Mouse (Mus musculus) forebrain, postnatal 0 days (tissue): ENCODE measurements at regions not wholly inside any gene's neighbourhood (a gene's known extent, or its start where the extent isn't known, plus 50 kb on each side); places are given as distances from the start of the nearest gene placed in this dataset.

Experiments used
- ATAC-seq: fragments of 200-750 bp; cut with Nextera tagmentation; 2 replicates; pipeline ENCODE4 v1.8.0; 2017; ENCODE audit warnings: mild to moderate bottlenecking, moderate library complexity
- DNase-seq: peaks from one replicate; pipeline ENCODE4 v3.0.0-alpha.2; 2015
- H3K27ac ChIP-seq: fragments of 300-500 bp; sonication (generic); 2 replicates; pipeline ENCODE4 v1.5.1; 2014; ENCODE audit warnings: low read depth, mild to moderate bottlenecking, antibody characterized with exemption, low read length, moderate library complexity, mixed read lengths
- H3K27me3 ChIP-seq: fragments of 300-500 bp; sonication (generic); 2 replicates; pipeline ENCODE4 v1.6.1; 2014; ENCODE audit warnings: mild to moderate bottlenecking, low read length, mixed read lengths; ENCODE audit not compliant: insufficient read depth
- H3K36me3 ChIP-seq: fragments of 300-500 bp; sonication (generic); 2 replicates; pipeline ENCODE4 v1.6.1; 2014; ENCODE audit warnings: mild to moderate bottlenecking, moderate library complexity; ENCODE audit not compliant: insufficient read depth
- H3K4me1 ChIP-seq: fragments of 300-500 bp; sonication (generic); 2 replicates; pipeline ENCODE4 v1.6.1; 2014; ENCODE audit warnings: antibody characterized with exemption; ENCODE audit not compliant: insufficient read depth
- H3K4me2 ChIP-seq: fragments of 300-500 bp; sonication (generic); 2 replicates; pipeline ENCODE4 v1.6.1; 2014; ENCODE audit warnings: low read depth, mild to moderate bottlenecking, moderate library complexity
- H3K4me3 ChIP-seq: fragments of 300-500 bp; sonication (generic); 2 replicates; pipeline ENCODE4 v1.5.1; 2014; ENCODE audit warnings: low read depth, low read length, mixed read lengths
- H3K9ac ChIP-seq: fragments of 300-500 bp; sonication (generic); 2 replicates; pipeline ENCODE4 v1.6.1; 2014; ENCODE audit warnings: mild to moderate bottlenecking
- H3K9me3 ChIP-seq: fragments of 300-500 bp; sonication (generic); 2 replicates; pipeline ENCODE4 v1.6.1; 2016; ENCODE audit warnings: low read length
- CTCF ChIP-seq: sonication (generic); IDR thresholded peaks from 2 replicates; pipeline ENCODE4 v1.5.1; 2016; ENCODE audit warnings: antibody characterized with exemption, control low read depth, low read depth
- WGBS: fragments of 180-500 bp; shearing (Covaris S2); extraction: QIAGEN DNeasy Blood & Tissue Kit; methylation state at CpG from one replicate; pipeline ENCODE4 v1.1.7; 2014; 5-methylcytosine and 5-hydroxymethylcytosine counted together

DNA sequence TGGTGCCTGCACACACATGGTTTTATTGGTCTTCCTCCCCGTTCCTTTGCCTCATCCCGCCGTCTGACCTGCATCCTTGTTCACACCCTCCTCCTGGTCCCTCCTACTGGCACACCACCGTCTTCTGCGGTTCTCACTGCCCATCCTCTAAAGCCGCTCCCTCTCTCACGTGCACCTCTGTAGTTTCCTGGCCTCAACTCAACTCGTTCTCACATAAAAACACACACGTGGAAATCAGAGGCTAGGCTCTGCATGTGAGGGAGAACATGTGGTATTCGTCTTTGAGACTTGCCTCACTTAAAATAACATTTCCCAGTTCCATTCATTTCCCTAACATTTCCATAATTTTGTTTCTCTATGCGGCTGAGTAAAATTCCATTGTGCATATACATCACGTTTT is 69.5 kb downstream of the Aldh8a1 start:
- ATAC-seq, result peak; percentile 27; the same call in 1 of the 2 replicates

DNA sequence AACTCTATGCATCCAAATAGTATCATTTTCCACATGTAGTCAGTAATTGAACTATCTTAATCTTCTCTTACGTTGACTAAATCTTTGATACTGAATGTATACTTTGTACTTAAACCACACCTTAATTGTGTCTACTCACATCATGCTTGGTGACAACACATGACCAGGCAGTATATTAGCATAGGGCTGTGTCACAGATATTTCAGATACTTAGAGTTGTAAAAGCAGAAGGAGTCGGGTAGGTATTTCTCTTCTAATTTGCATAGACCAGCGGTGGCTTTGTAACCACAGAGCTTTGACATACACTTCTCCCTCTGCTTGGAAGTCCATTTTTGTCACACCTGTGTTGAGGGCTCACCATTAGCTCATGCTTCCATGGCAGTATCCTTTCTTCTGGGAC is 71.0 kb downstream of the Aldh8a1 start:
- TF ChIP-seq CTCF, result no peak
- Histone ChIP-seq H3K4me3 (no peak overlapping the region), H3K36me3 (no peaks in the 10 kb centered on the region), H3K9ac (no peak overlapping the region), H3K9me3 (no peaks in the 10 kb centered on the region), H3K4me1 (no peaks in the 10 kb centered on the region), H3K27me3 (no peaks in the 10 kb centered on the region), H3K4me2 (no peak overlapping the region), H3K27ac (no peak overlapping the region)
- ATAC-seq (no peak), DNase-seq (no peak)
- 81% methylated on average over 3 of the region's 3 CpGs for WGBS

More for the DNA sequence above, 69.5 kb downstream of the Aldh8a1 start:
- WGBS, result 68% methylated on average over 12 of the region's 12 CpGs
- TF ChIP-seq CTCF, result no peak
- no peaks in the 10 kb centered on the region for H3K36me3 ChIP-seq
- peak; percentile 10 for DNase-seq
- H3K4me1 ChIP-seq, result no peaks in the 10 kb centered on the region
- H3K9me3 ChIP-seq, result no peaks in the 10 kb centered on the region
- no peak overlapping the region for H3K9ac ChIP-seq
- H3K4me3 ChIP-seq, result no peak overlapping the region
- H3K27ac ChIP-seq, result no peak overlapping the region
- no peak overlapping the region for H3K4me2 ChIP-seq
- no peaks in the 10 kb centered on the region for H3K27me3 ChIP-seq

DNA sequence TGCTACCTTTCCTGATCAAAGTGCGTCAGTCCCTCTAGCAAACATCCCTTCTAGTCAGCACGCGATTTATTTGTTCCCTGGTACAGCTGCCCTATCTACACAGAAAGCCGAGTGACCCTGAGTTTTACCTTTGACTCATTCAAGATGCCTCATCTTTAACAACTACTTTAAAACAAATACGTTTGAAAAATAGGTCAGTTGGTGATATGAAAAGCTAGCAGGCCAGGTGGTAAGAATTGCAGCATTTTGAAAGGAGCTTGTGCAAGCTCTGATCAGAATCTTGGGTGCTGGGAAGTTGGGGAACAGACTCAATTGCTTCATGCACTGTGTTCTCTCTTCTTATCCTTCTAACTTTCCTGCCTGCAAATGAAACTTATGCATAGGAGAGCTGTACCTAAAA is 71.9 kb downstream of the Aldh8a1 start:
- H3K27me3 ChIP-seq, result no peaks in the 10 kb centered on the region
- ATAC-seq (no peak), DNase-seq (no peak)
- no peak overlapping the region for H3K9ac ChIP-seq
- 84% methylated on average over 5 of the region's 5 CpGs for WGBS
- no peak overlapping the region for H3K27ac ChIP-seq
- no peak overlapping the region for H3K4me2 ChIP-seq
- no peaks in the 10 kb centered on the region for H3K4me1 ChIP-seq
- no peaks in the 10 kb centered on the region for H3K9me3 ChIP-seq
- TF ChIP-seq CTCF, result no peak
- H3K4me3 ChIP-seq, result no peak overlapping the region
- H3K36me3 ChIP-seq, result no peaks in the 10 kb centered on the region

DNA sequence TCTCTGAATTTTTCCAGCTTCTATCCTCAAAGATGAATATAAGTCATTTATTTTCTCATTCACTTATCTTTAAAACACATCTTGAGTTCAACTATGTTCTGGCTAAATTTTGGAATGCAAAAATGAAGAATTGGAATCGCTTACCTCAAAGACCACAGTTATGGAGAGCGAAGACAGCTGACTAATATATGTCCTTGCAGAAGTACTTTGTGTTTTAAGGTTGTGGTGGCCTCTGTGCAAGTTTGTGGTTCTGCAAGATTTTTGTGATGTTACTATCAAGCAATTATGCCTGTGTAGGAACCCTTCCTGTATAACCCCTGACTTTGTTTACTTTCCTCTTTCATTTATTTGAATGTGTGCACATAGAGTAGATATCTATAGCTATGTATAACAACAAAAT is 75.5 kb downstream of the Aldh8a1 start:
- no peak for DNase-seq
- H3K27ac ChIP-seq, result no peak overlapping the region
- H3K27me3 ChIP-seq, result no peaks in the 10 kb centered on the region
- no peak for TF ChIP-seq CTCF
- no peak overlapping the region for H3K9ac ChIP-seq
- H3K4me2 ChIP-seq, result no peak overlapping the region
- no peak for ATAC-seq
- no peak overlapping the region for H3K4me3 ChIP-seq
- no peaks in the 10 kb centered on the region for H3K36me3 ChIP-seq
- no peaks in the 10 kb centered on the region for H3K9me3 ChIP-seq
- H3K4me1 ChIP-seq, result no peaks in the 10 kb centered on the region; the same call in 1 of the 2 replicates
- WGBS, result 97% methylated on average over 2 of the region's 2 CpGs

DNA sequence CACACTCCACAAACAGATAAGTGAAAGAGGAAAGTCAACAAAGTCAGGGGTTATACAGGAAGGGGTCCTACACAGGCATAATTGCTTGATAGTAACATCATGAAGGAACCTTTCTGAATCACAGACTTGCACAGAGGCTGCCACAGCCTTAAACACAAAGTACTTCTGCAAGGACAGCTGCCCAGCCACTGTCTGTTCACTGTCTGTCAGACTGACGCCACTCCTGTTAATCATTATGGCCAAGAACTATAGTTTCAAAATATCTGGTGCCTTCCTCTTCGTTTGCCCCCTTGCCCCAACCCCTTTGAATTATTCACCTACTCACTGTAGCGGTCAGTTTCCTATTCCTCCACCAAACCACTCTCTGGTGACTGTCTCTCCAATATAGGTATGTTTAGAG is 76.4 kb downstream of the Aldh8a1 start:
- Histone ChIP-seq H3K27me3 (no peaks in the 10 kb centered on the region), H3K4me2 (no peak overlapping the region), H3K36me3 (no peaks in the 10 kb centered on the region), H3K27ac (no peak overlapping the region), H3K4me1 (no peaks in the 10 kb centered on the region; the same call in 1 of the 2 replicates), H3K9me3 (no peaks in the 10 kb centered on the region), H3K9ac (no peak overlapping the region), H3K4me3 (no peak overlapping the region)
- DNase-seq (no peak), ATAC-seq (no peak)
- no peak for TF ChIP-seq CTCF
- WGBS, result 91% methylated on average over 3 of the region's 3 CpGs

DNA sequence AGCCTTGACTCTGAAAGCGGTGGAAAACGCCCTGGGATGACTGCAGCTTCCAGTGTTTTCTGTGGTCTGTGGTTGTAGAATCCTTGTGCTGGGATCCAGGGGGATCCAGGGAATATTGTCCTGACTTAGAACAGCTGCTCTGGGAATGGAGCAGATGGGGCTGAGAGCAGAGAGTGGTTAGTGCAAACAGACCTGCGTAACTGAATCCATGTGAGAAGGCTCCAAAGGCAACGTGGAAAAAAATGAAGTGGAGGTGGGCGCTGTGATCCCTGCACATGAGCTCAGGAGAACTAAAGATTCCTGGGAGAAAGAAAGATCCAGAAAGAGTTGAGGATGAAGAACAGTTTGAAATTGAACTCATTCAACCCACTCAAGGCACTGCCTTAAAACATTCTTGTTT is 77.1 kb downstream of the Aldh8a1 start:
- ATAC-seq (no peak), DNase-seq (no peak)
- H3K4me1 ChIP-seq, result no peaks in the 10 kb centered on the region; the same call in 1 of the 2 replicates
- H3K4me2 ChIP-seq, result no peak overlapping the region
- H3K36me3 ChIP-seq, result no peaks in the 10 kb centered on the region
- 86% methylated on average over 5 of the region's 5 CpGs for WGBS
- no peaks in the 10 kb centered on the region for H3K9me3 ChIP-seq
- TF ChIP-seq CTCF, result no peak
- H3K27me3 ChIP-seq, result no peaks in the 10 kb centered on the region
- H3K4me3 ChIP-seq, result no peak overlapping the region
- no peak overlapping the region for H3K27ac ChIP-seq
- no peak overlapping the region for H3K9ac ChIP-seq

DNA sequence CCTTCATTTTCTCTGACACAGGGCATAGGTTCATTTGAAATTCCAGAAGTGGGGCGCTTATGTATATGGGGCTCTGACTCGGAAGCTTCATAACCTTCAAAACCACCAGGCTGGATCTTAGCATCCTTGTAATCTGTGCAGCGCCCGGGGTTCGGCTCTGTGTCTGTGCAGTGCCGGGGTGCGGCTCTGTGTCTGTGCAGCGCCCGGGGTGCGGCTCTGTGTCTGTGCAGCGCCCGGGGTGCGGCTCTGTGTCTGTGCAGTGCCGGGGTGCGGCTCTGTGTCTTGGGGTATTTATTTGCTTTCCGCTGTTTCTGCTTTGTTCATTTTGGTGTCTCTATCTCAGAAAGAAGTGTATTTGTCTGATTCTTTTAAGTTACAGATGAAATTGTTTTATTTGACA is 77.7 kb downstream of the Aldh8a1 start:
- Histone ChIP-seq H3K27ac (no peak overlapping the region), H3K4me2 (no peak overlapping the region), H3K4me3 (no peak overlapping the region), H3K36me3 (no peaks in the 10 kb centered on the region), H3K9ac (no peak overlapping the region), H3K4me1 (no peaks in the 10 kb centered on the region; the same call in 1 of the 2 replicates), H3K9me3 (no peaks in the 10 kb centered on the region), H3K27me3 (no peaks in the 10 kb centered on the region)
- DNase-seq, result no peak
- ATAC-seq, result peak; percentile 53
- 73% methylated on average over 16 of the region's 16 CpGs for WGBS
- TF ChIP-seq CTCF, result no peak

DNA sequence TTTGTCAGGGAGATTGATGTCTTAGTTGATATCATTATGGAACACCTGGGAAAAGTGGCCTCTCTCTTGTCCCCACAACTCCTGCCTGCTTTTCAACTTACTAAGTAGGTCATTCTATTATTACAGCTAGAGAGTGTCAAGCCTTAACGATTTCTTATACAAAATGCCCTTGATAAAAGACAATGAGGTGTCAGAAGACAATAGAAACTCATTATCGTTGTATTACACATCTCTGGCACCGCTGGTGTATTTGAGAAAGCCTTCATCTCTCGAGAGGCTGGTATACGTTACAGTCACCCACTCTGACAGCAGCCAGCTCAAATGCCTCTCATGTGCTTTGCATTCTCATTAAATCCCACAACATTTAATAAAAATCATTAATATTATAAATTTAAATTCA is 78.8 kb downstream of the Aldh8a1 start:
- H3K27me3 ChIP-seq, result no peaks in the 10 kb centered on the region
- DNase-seq, result peak; percentile 9
- no peaks in the 10 kb centered on the region; the same call in 1 of the 2 replicates for H3K4me1 ChIP-seq
- 21% methylated on average over 5 of the region's 5 CpGs for WGBS
- H3K9me3 ChIP-seq, result no peaks in the 10 kb centered on the region
- TF ChIP-seq CTCF, result no peak
- ATAC-seq, result peak; percentile 41; the same call in 1 of the 2 replicates
- no peak overlapping the region for H3K4me3 ChIP-seq
- no peak overlapping the region for H3K9ac ChIP-seq
- no peak overlapping the region for H3K27ac ChIP-seq
- H3K4me2 ChIP-seq, result no peak overlapping the region
- H3K36me3 ChIP-seq, result no peaks in the 10 kb centered on the region
